Mouse (Mus musculus) neural tube, embryonic 12.5 days (tissue): ENCODE data around the gene Gpr150. TPM values are rescaled to one million over a fixed set of nuclear protein-coding genes. Genes with fewer than 3 reads are reported as not detected.

Experiments used
- ATAC-seq: fragments of 200-750 bp; cut with Nextera tagmentation; 2 replicates; pipeline ENCODE4 v1.8.0; 2017; ENCODE audit warnings: low read depth, mild to moderate bottlenecking, moderate TSS enrichment, moderate library complexity; ENCODE audit not compliant: low FRiP score
- H3K27ac ChIP-seq: fragments of 300-500 bp; sonication (generic); 2 replicates; pipeline ENCODE4 v1.5.1; 2016
- H3K27me3 ChIP-seq: fragments of 300-500 bp; sonication (generic); replicated peaks from 2 replicates; pipeline ENCODE4 v1.6.1; 2016; ENCODE audit warnings: mild to moderate bottlenecking
- H3K36me3 ChIP-seq: fragments of 300-500 bp; sonication (generic); 2 replicates; pipeline ENCODE4 v1.6.1; 2016; ENCODE audit warnings: mild to moderate bottlenecking
- H3K4me1 ChIP-seq: fragments of 300-500 bp; sonication (generic); 2 replicates; pipeline ENCODE4 v1.6.1; 2016
- H3K4me2 ChIP-seq: fragments of 300-500 bp; sonication (generic); replicated peaks from 2 replicates; pipeline ENCODE4 v1.6.1; 2016; ENCODE audit warnings: mild to moderate bottlenecking
- H3K4me3 ChIP-seq: fragments of 300-500 bp; sonication (generic); 2 replicates; pipeline ENCODE4 v1.5.1; 2016
- H3K9ac ChIP-seq: fragments of 300-500 bp; sonication (generic); 2 replicates; pipeline ENCODE4 v1.6.1; 2016; ENCODE audit warnings: mild to moderate bottlenecking
- H3K9me3 ChIP-seq: fragments of 300-500 bp; sonication (generic); 2 replicates; pipeline ENCODE4 v1.6.1; 2016; ENCODE audit warnings: mild to moderate bottlenecking
- WGBS: fragments of 180-500 bp; shearing (Covaris S2); methylation state at CpG from one replicate; pipeline ENCODE4 v1.1.7; 2016; 5-methylcytosine and 5-hydroxymethylcytosine counted together
- polyA plus RNA-seq: library from polyadenylated mRNA; unstranded; fragments of >200 nt; fragmentation: Nextera tagmentation; extraction: Ambion mirVana; gene quantifications from 2 replicates; pipeline ENCODE4 v1.2.1, GENCODE M21; 2016

Gene Gpr150
- polyA plus RNA-seq, 1 experiment from 2014 or later: 0.91 TPM

DNA sequence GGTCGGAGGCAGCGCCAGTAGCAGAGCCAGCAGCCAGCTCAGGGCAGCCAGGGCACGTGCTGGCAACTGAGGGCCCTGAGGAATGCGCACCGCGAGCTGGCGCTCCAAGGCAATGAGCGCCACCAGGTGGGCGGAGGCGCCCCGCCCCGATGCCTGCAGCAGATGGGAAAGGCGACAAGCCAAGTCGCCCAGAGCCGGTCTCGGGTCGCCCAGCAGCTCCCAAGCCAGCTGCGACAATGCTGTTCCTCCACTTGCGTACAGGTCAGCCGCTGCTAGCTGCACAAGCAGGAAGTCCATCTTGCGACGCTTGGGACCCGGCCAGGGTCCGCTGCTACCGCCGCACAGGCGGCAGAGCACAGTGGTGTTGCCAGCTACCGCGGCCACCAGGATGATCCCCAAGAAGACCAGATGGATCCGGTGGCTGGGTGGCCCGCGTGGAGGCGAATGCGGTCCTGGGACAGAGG is 503 bp downstream of the Gpr150 start:
- Histone ChIP-seq H3K9me3 (no peaks in the 10 kb centered on the region), H3K27me3 (peaks cover 43% of the 10 kb centered on the region), H3K4me2 (peak overlapping the region; percentile 99), H3K4me3 (peak overlapping the region; percentile 50), H3K4me1 (peaks cover 17% of the 10 kb centered on the region), H3K27ac (no peak overlapping the region), H3K9ac (peak overlapping the region; percentile 56), H3K36me3 (no peaks in the 10 kb centered on the region)
- peak; percentile 94 for ATAC-seq
- under 1% methylated on average over 34 of the region's 34 CpGs for WGBS

DNA sequence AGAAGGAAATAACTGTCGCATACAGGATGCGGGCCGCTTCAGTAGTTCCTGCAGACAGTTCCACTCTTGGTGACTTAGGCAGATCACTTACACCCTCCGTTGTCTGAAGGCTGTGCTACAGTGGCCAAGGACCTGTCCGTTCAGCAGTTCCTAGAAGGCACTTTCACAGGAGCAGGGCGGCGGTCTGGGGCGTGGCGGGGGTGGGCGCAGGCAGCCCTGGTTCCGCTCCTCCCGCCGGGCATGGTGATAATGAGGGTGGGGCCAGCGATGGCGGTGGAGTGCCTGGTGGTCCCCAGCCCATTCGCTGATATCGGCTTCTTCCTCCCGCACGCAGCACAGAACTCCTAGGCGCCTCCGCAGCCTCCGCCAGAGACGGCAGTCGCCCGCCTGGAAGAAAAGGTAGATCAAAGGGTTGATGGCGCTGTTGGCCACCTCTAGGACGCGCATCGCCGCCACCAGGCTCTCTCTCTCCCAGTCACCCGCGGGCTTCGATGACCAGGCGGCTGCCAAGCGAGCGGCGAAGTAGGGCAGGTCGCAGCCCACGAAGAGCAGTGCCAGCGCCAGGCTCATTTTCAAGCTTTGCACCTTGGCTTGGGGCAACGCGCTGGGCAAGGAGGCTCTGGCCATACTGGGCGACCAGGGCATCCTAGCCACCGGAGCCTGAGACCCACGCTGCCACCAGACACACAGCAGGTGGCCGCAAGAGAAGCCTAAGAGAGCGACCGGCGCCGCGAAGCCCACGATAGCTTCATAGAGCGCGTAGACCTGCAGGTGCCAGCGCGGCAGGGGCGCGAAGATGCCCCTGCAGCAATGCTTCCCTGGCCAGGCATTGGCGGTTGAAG is 1.2 kb downstream of the Gpr150 start:
- WGBS: under 1% methylated on average over 59 of the region's 59 CpGs
- peaks cover 43% of the 10 kb centered on the region for H3K27me3 ChIP-seq
- peak overlapping the region; percentile 50 for H3K4me3 ChIP-seq
- no peaks in the 10 kb centered on the region for H3K9me3 ChIP-seq
- H3K27ac ChIP-seq: no peak overlapping the region
- peak overlapping the region; percentile 99 for H3K4me2 ChIP-seq
- ATAC-seq: peak; percentile 55
- no peaks in the 10 kb centered on the region for H3K36me3 ChIP-seq
- H3K9ac ChIP-seq: peak overlapping the region; percentile 56
- peaks cover 17% of the 10 kb centered on the region for H3K4me1 ChIP-seq

DNA sequence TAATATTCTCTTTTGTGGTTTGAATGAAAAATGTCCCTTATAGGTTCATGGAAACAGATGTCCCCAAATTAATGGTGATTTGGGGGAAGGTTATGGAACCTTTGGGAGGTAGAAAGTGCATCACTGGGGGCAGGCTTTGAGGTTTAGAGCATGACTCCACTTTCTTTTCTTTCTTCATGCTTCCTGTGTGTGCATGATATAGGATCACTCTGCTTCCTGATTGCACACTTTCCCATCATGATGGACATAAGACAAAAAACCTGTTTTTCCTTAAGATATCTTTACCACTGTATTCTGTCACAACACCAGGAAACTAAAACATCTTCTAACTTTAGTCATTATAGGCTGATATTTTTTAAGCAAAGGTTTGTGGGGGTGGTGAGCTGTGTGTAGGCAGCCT is 11.8 kb downstream of the Gpr150 start:
- H3K9ac ChIP-seq: no peak overlapping the region
- no peak overlapping the region for H3K4me3 ChIP-seq
- H3K4me1 ChIP-seq: no peaks in the 10 kb centered on the region
- no peaks in the 10 kb centered on the region for H3K27me3 ChIP-seq
- no peaks in the 10 kb centered on the region for H3K9me3 ChIP-seq
- H3K27ac ChIP-seq: no peak overlapping the region
- H3K4me2 ChIP-seq: no peak overlapping the region
- ATAC-seq: no peak
- no peaks in the 10 kb centered on the region for H3K36me3 ChIP-seq

DNA sequence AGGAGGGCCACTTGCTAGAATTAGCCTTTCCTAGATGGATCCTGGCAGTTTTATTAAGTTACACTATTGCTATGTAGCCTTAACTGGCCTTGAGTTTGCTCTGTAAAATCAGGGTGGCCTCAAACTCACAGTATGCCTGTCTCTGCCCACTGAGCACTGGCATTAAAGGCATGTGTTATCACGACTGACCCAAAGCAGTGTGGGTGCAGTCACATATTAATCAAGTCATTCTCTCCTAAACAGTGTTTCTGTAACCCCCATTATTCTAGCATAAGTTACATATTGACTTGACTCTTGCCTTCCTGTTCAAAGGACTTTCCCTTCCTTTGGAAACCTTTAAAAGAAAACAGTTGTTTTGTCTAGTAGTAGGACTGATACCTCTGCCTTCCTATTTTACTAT is 14.3 kb downstream of the Gpr150 start:
- H3K4me2 ChIP-seq: no peak overlapping the region
- no peak overlapping the region for H3K4me3 ChIP-seq
- H3K36me3 ChIP-seq: no peaks in the 10 kb centered on the region
- no peak overlapping the region for H3K27ac ChIP-seq
- no peak overlapping the region for H3K9ac ChIP-seq
- H3K27me3 ChIP-seq: no peaks in the 10 kb centered on the region
- H3K4me1 ChIP-seq: no peaks in the 10 kb centered on the region
- no peaks in the 10 kb centered on the region for H3K9me3 ChIP-seq
- 70% methylated on average over 1 of the region's 1 CpGs for WGBS
- no peak for ATAC-seq

DNA sequence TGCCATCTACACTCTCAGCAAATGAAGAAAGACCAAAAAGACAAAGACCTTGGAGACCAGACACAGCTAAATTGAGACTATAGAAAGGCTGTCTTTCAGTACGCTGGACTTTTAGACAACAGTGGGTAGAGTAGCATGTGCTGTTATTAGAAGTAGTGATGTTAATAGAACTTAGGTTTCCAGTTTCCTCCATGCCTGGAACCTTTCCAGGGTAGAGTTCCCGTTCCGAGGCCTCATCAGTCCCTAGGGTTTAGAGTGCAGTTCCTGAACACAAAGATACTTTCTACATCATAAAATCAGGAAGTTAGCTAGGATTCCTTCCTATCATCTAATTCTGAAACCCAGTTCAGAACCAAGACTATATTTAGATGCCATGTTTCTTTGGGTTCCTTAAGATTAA is 32.2 kb downstream of the Gpr150 start:
- ATAC-seq: no peak
- H3K27ac ChIP-seq: no peak overlapping the region
- no peak overlapping the region for H3K4me2 ChIP-seq
- no peaks in the 10 kb centered on the region for H3K36me3 ChIP-seq
- no peak overlapping the region for H3K9ac ChIP-seq
- no peaks in the 10 kb centered on the region for H3K9me3 ChIP-seq
- WGBS: 88% methylated on average over 3 of the region's 3 CpGs
- H3K4me3 ChIP-seq: no peak overlapping the region
- H3K27me3 ChIP-seq: no peaks in the 10 kb centered on the region
- H3K4me1 ChIP-seq: no peaks in the 10 kb centered on the region

DNA sequence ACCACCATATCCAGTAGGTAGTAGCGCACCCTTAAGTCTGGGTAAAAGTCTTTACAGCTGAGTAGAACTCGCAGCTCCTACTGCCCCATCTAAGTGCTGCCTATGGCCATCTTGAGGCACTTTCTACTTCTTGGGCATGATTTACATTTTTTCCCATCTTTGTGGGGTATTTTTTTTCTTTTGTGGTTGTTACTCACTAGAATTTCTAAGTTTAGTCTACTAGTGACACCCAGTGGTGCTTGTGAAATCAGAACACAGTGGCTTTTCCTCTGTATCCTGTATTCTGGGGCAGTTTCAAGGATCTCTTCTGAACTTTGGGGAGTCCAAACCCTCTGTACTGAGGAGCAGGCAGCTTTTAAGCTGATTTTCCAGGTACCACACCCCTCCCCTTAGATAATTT is 35.0 kb downstream of the Gpr150 start:
- WGBS: 87% methylated on average over 2 of the region's 2 CpGs
- no peak for ATAC-seq
- Histone ChIP-seq H3K4me1 (peaks cover 4% of the 10 kb centered on the region; the same call in 1 of the 2 replicates), H3K4me3 (no peak overlapping the region), H3K4me2 (no peak overlapping the region), H3K9me3 (no peaks in the 10 kb centered on the region), H3K27ac (no peak overlapping the region), H3K36me3 (no peaks in the 10 kb centered on the region), H3K9ac (no peak overlapping the region), H3K27me3 (no peaks in the 10 kb centered on the region)

DNA sequence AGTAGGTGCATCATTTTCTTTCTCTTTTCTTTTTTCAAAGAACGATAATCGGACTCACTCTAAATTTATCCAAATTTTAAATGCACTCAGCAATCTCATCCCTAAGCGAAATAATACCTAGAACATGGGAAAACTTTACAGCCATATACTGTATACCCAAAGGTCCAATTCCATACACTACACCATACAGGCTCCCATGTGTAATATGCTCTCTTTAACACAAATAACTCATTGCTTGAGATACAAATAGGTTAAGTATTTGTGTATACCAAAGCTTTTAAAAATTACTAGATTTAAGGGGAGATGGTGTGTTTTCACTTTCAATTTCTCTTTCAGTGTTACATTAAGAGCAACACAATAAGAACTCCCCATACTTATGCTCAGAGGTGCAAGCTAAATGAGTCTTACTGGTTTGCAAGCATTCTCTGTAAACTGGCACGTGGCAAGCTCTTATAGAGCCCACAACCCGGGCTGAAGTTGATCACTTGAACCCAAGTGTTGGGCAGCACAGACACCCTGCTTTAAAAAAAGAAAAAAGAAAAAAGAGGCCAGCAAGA is 37.9 kb downstream of the Gpr150 start:
- ATAC-seq: peak; percentile 69
- WGBS: 46% methylated on average over 5 of the region's 5 CpGs
- H3K9me3 ChIP-seq: no peaks in the 10 kb centered on the region
- H3K4me2 ChIP-seq: peak overlapping the region; percentile 58
- H3K4me3 ChIP-seq: peak overlapping the region; percentile 68
- H3K27me3 ChIP-seq: no peaks in the 10 kb centered on the region
- H3K36me3 ChIP-seq: no peaks in the 10 kb centered on the region
- no peak overlapping the region for H3K27ac ChIP-seq
- H3K9ac ChIP-seq: no peak overlapping the region
- H3K4me1 ChIP-seq: peaks cover 4% of the 10 kb centered on the region; the same call in 1 of the 2 replicates

DNA sequence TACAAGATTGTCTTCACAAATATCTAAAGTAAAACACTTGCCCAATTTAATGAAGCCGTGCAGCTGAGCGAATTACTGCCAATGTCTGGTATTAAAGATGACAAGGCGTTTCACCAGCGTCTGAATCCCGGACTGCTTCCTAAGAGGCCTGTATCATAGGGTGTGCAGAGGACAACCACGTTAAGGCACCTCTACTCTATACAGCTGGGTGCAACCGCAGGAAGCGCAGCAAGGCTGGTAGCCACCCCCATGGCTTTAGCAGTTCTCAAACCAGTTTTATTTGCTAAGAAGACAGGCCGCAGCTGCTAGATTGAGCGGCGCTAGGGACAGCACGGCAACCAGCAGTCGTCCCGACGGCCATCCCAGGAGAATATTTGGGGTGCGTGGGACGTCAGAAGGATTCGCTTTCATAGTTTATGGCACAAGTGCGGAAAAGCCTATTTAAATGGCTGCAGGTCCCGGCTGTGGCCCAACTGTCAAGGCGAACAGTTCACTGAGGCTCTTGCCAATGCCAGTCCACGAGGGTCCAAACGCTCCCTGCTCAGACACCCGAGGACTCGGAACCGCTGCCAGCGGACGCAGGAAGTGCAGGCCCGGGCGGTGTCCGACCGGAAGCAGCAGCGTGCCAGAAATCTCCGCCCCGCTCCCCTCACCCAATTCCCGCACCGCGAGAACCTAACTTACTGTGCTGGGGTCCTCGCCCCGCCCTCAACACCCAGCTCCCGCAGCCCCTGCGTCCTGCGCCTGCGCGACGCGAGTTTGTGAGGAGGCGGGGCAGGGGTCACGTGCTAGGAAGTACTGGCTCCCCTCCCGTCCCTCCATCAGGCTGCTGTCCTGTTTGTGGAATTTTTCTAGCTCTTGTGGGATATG is 38.6 kb downstream of the Gpr150 start, which contains the start of gene Rfesd:
TSS of gene Rfesd (minus strand) at position 746 of the 870 bp plus-strand sequence.
- Histone ChIP-seq H3K27ac (peak within 1 kb of the TSS; percentile 87), H3K27me3 (no peaks in the 10 kb centered on the region), H3K4me2 (peak within 1 kb of the TSS; percentile 58), H3K4me3 (peak within 1 kb of the TSS; percentile 68), H3K9ac (peak within 1 kb of the TSS; percentile 83), H3K36me3 (no peaks in the 10 kb centered on the region), H3K4me1 (peaks cover 4% of the 10 kb centered on the region; the same call in 1 of the 2 replicates), H3K9me3 (no peaks in the 10 kb centered on the region)
- WGBS: 2% methylated on average over 50 of the region's 50 CpGs
- ATAC-seq: peak; percentile 100

DNA sequence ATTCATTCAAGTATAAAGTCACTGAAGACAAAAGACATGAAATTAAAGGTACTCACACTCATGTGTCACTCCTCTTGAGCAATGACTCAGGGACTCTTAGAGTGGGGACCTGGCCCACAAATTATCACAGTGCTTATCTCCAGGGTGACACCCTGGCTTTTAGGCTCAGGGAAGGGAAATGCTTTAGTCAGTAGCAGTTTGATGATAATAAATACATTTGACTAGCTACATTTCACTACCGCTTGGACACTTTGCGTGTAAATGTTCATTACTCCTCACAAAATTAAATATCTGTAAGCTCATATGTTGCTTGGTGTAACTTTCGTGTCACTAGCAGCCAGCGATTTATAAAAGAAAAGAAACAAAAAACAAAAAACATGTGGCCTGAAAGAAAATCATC is 39.3 kb downstream of the Gpr150 start:
- H3K9me3 ChIP-seq: no peaks in the 10 kb centered on the region
- H3K4me3 ChIP-seq: peak overlapping the region; percentile 68
- no peaks in the 10 kb centered on the region for H3K36me3 ChIP-seq
- 81% methylated on average over 4 of the region's 4 CpGs for WGBS
- no peaks in the 10 kb centered on the region for H3K27me3 ChIP-seq
- H3K4me1 ChIP-seq: peaks cover 4% of the 10 kb centered on the region; the same call in 1 of the 2 replicates
- no peak overlapping the region for H3K27ac ChIP-seq
- ATAC-seq: no peak
- peak overlapping the region; percentile 58 for H3K4me2 ChIP-seq
- H3K9ac ChIP-seq: peak overlapping the region; percentile 83; the same call in 1 of the 2 replicates

DNA sequence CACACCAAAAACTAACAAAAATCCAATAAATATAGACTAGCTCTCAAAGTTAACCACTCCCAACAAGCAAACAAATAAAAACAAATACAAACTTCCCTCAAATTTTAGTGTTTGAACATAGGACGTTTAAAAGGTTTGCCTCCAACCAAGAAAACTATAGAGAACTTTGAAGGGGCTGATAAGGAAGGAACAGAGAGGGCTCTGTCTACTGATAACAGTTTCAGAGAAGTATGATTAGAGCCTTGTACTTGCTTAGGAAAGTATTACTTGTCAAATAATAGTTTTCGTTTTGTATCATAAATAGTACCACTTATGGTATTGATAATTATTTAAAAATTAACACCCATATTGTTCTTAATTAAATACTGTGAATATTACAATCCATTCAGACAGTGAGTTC is 42.3 kb downstream of the Gpr150 start:
- H3K4me2 ChIP-seq: no peak overlapping the region
- peaks cover 4% of the 10 kb centered on the region; the same call in 1 of the 2 replicates for H3K4me1 ChIP-seq
- ATAC-seq: no peak
- no peak overlapping the region for H3K27ac ChIP-seq
- WGBS: 88% methylated on average over 2 of the region's 2 CpGs
- H3K27me3 ChIP-seq: no peaks in the 10 kb centered on the region
- H3K9me3 ChIP-seq: no peaks in the 10 kb centered on the region
- no peak overlapping the region for H3K9ac ChIP-seq
- H3K4me3 ChIP-seq: no peak overlapping the region
- H3K36me3 ChIP-seq: no peaks in the 10 kb centered on the region
